Mouse (Mus musculus): ENCODE data around the gene Pm20d1. TPM values are rescaled to one million over a fixed set of nuclear protein-coding genes. Genes with fewer than 3 reads are reported as not detected.
A peak's percentile ranks its signal among the peaks of the same experiment; 100 is the strongest.

Pm20d1 gene
- polyA plus RNA-seq, 1 experiment from 2014 or later: 0.84 TPM

DNA sequence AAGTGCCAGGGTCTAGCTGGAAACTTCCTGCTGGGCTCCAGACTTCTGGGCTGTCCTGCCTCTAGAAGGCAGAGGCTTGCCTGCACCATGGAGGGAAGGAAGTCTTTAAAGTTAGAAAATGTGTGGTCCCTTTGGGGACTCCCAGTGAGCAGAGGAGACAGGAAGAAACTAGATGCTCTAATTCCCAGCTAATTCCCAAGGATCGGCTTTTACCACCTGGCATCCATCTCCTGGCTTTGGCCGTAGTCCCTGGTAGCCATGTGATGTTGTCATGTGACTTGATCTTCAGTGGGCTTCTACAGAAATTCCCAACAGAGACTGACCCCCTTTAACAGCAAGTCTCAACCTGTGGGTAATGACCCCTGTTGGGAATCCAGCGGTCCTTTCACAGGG lies 36.8 kb upstream of the Pm20d1 start:
- H3K9ac ChIP-seq: no peak overlapping the region
- ATAC-seq (ENCODE audit: low FRiP score, low read depth): no peak
- no peak overlapping the region for H3K4me2 ChIP-seq (replicated peaks)
- H3K36me3 ChIP-seq: no peaks in the 10 kb centered on the region
- H3K27ac ChIP-seq: no peak overlapping the region
- 65% methylated on average over 3 of the region's 3 CpGs for WGBS
- H3K9me3 ChIP-seq: no peaks in the 10 kb centered on the region
- H3K4me3 ChIP-seq: no peak overlapping the region
- no peaks in the 10 kb centered on the region for H3K27me3 ChIP-seq
- H3K4me1 ChIP-seq: no peaks in the 10 kb centered on the region; the same call in 1 of the 2 replicates

DNA sequence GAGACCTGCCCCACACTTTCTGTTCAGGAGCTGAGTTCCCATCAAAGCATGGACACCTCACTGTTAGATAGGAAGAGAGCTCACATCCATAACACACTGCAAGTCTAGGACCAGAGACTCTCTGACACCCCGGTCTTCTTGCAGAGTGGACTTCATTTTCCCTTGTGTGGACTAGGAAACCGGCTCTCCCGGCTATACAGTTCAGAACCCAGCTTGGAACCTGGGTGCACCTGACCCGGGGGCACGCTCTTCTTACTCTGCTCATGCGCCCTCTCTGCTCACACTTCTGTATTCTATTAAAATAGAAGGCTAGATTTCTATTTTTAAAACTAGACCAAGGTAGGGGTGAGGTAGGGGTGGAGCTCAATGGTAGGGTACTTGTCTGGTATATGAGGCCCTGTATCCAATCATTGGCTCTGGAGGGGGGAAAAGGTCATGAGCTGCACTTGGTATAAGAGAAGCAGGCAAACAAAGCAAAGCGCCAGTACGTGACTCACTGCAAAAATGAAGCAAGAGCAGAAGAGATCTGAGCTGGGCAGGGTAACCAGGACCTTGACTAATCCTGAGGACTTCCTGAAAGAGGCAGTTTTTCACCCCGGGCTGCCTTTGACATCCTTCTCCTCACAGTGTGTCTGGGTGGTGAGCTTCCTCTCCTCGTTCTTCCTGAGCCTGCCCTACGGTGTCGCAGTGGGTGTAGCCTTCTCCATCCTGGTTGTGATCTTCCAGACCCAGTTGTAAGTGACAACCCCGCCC lies 35.9 kb upstream of the Pm20d1 start:
- 79% methylated on average over 13 of the region's 13 CpGs for WGBS
- ATAC-seq (ENCODE audit: low FRiP score, low read depth): no peak
- no peaks in the 10 kb centered on the region for H3K9me3 ChIP-seq
- H3K4me1 ChIP-seq: no peaks in the 10 kb centered on the region; the same call in 1 of the 2 replicates
- no peak overlapping the region for H3K27ac ChIP-seq
- H3K27me3 ChIP-seq: no peaks in the 10 kb centered on the region
- H3K4me3 ChIP-seq: no peak overlapping the region
- H3K4me2 ChIP-seq (replicated peaks): no peak overlapping the region
- no peaks in the 10 kb centered on the region for H3K36me3 ChIP-seq
- no peak overlapping the region for H3K9ac ChIP-seq

DNA sequence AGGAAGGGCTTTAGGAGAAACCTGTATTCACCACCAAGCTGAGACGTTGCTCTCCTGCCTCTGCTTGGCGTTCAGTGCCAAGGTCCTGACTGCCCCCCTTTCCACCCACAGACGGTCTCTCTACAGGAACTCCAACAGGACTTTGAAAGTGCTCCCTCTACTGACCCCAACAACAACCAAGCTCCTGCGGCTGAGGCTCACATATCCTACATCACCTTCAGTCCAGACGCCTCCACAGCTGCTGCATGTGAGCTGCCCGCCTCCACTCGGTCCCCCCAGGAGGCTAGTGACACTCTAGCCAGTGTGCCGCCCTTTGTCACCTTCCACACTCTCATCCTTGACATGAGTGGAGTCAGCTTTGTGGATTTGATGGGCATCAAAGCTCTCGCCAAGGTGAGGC lies 33.5 kb upstream of the Pm20d1 start:
- no peaks in the 10 kb centered on the region for H3K9me3 ChIP-seq
- 52% methylated on average over 9 of the region's 9 CpGs for WGBS
- no peaks in the 10 kb centered on the region for H3K36me3 ChIP-seq
- no peak overlapping the region for H3K4me3 ChIP-seq
- H3K27ac ChIP-seq: no peak overlapping the region
- ATAC-seq (ENCODE audit: low FRiP score, low read depth): no peak
- no peak overlapping the region for H3K9ac ChIP-seq
- no peak overlapping the region for H3K4me2 ChIP-seq (replicated peaks)
- peaks cover 5% of the 10 kb centered on the region; the same call in 1 of the 2 replicates for H3K4me1 ChIP-seq
- H3K27me3 ChIP-seq: peaks cover 4% of the 10 kb centered on the region; the same call in 1 of the 2 replicates

DNA sequence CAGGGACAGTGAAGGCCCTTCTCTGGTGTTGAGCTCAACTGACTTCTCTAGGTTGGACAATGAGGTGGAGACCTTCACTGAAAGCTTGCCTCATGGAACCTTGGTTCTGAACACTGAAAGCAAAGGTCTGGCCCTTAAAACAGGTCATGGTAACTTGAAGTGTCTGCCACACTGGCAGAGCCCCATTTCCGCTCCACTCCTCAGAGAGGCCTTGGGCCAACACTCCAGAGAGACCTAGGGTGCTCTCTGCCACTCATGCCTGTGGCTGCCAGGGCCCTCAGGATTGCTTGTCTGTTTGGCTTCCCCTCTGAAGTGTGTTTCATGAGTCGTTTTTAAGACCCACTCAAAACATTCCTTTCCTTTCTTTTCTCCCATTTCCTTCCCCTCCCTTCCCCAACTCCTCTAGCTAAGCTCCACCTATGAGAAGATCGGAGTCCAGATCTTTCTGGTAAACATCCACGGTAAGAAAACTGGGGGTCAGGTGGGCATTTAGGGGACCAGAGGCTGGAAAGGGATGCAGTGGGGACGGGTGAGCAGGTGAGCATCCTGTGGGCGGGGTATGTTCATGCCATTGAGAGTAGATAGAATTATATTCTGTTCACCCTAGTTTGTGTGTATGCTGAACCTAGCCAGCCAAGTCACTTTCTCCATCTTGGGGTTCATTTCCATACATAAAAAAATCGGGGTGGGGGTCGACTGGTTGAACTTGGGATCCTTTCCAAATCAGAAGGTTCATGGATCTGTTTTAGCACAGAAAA lies 32.4 kb upstream of the Pm20d1 start:
- no peaks in the 10 kb centered on the region for H3K36me3 ChIP-seq
- H3K4me2 ChIP-seq (replicated peaks): no peak overlapping the region
- no peaks in the 10 kb centered on the region for H3K9me3 ChIP-seq
- H3K4me1 ChIP-seq: peaks cover 5% of the 10 kb centered on the region; the same call in 1 of the 2 replicates
- WGBS: 61% methylated on average over 8 of the region's 8 CpGs
- H3K4me3 ChIP-seq: no peak overlapping the region
- H3K9ac ChIP-seq: no peak overlapping the region
- ATAC-seq (ENCODE audit: low FRiP score, low read depth): no peak
- H3K27me3 ChIP-seq: peaks cover 4% of the 10 kb centered on the region; the same call in 1 of the 2 replicates
- H3K27ac ChIP-seq: no peak overlapping the region

DNA sequence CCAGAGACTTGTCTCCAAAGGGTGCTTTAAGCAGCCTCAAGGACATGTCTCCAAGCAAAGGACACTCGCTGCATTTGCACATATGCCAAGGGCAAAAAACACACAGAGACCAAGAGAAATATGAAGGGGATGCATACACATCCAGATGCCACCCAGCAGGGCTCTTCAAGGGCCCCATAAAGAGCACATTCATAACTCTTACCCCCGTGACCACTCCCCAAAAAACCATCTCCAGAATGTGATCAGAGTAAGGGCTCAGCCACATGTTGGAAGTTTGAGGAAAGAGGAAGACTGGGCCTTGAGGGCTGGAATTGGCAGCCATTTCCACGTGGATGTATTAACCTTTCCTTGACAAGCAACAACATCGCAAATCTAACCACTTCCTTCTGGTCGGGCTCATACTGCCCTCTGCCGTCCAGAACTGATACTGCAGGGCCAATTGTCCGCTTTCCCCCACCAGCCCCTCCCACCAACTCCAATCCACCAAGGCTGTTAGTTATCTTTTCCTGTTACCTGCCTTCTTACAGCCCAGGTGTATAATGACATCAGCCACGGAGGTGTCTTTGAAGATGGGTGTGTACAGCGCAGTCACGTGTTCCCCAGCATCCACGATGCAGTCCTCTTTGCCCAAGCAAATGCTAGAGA lies 31.7 kb upstream of the Pm20d1 start:
- peaks cover 5% of the 10 kb centered on the region; the same call in 1 of the 2 replicates for H3K4me1 ChIP-seq
- H3K4me2 ChIP-seq (replicated peaks): no peak overlapping the region
- no peaks in the 10 kb centered on the region for H3K36me3 ChIP-seq
- no peak overlapping the region for H3K4me3 ChIP-seq
- H3K9me3 ChIP-seq: no peaks in the 10 kb centered on the region
- WGBS: 16% methylated on average over 11 of the region's 11 CpGs
- H3K9ac ChIP-seq: no peak overlapping the region
- H3K27ac ChIP-seq: no peak overlapping the region
- peak; percentile 18; the same call in 1 of the 2 replicates for ATAC-seq (ENCODE audit: low FRiP score, low read depth)
- H3K27me3 ChIP-seq: peaks cover 4% of the 10 kb centered on the region; the same call in 1 of the 2 replicates

DNA sequence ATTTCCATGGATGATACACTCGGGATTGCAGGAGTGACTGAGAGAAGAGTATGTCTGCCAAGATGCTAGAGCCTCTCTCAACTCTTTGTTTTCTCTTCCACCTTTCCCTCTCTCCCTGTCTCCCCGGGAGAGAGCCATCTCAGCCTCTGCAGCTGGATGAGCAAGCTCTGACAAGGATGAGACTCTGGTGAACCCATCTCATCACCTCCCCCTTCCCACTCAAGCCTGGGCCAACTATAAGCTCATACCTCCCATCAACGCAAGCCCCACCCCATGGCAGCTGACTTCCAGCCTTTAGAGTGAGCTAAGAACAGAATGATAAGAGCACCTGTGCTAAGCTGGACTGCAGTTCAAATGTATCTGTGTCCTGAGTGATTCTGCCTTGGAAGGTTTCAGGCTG lies 27.9 kb upstream of the Pm20d1 start:
- H3K27ac ChIP-seq: no peak overlapping the region
- peaks cover 10% of the 10 kb centered on the region; the same call in 1 of the 2 replicates for H3K4me1 ChIP-seq
- ATAC-seq (ENCODE audit: low FRiP score, low read depth): no peak
- no peak overlapping the region for H3K4me2 ChIP-seq (replicated peaks)
- 71% methylated on average over 3 of the region's 3 CpGs for WGBS
- no peaks in the 10 kb centered on the region for H3K9me3 ChIP-seq
- no peaks in the 10 kb centered on the region for H3K36me3 ChIP-seq
- H3K9ac ChIP-seq: no peak overlapping the region
- H3K4me3 ChIP-seq: no peak overlapping the region
- peaks cover 4% of the 10 kb centered on the region; the same call in 1 of the 2 replicates for H3K27me3 ChIP-seq

DNA sequence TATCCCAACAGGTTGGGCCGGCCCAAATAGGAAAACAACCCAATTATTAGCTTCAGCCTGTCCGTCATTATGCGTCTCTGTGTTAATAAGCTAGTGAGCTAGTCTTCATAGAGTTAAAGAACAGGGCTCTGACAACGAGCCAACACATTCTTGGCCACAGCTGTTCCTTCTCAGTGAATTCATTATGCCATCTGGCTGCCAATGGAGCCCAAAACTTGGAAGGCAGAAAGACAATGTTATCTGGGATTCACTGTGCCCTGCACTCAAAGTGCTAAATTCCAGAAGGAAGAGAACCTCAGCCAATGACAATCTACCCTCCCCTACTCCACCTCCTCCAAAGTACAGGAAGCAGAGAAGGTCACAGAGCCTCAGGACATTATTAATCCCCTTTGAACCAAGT lies 26.5 kb upstream of the Pm20d1 start:
- Histone ChIP-seq H3K9me3 (no peaks in the 10 kb centered on the region), H3K4me2 (replicated peaks) (no peak overlapping the region), H3K4me1 (peaks cover 10% of the 10 kb centered on the region; the same call in 1 of the 2 replicates), H3K27me3 (peaks cover 4% of the 10 kb centered on the region; the same call in 1 of the 2 replicates), H3K36me3 (no peaks in the 10 kb centered on the region), H3K9ac (no peak overlapping the region), H3K27ac (no peak overlapping the region), H3K4me3 (no peak overlapping the region)
- no peak for ATAC-seq (ENCODE audit: low FRiP score, low read depth)
- 47% methylated on average over 4 of the region's 4 CpGs for WGBS

DNA sequence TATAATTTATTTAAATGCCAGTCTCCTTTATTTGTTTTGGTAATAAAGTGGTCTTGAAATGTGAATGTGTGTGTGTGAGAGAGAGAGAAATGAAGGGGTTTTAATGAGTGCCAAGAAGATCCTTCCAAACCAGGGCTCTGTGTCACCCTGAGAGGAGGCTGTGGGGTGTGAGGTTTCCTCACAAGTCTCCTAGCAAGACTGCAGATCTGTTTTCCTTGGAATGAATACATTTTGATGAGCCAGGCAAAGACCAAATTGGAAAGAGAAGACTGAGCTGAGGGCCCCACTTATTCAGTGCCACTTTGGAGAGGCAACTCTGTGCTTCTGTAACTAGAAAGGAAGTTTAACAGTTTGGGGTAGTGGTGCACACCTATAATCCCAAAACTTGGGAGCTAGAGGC lies 25.7 kb upstream of the Pm20d1 start:
- Histone ChIP-seq H3K27ac (no peak overlapping the region), H3K36me3 (no peaks in the 10 kb centered on the region), H3K9me3 (no peaks in the 10 kb centered on the region), H3K4me3 (no peak overlapping the region), H3K4me2 (replicated peaks) (no peak overlapping the region), H3K4me1 (peaks cover 10% of the 10 kb centered on the region; the same call in 1 of the 2 replicates), H3K9ac (no peak overlapping the region), H3K27me3 (peaks cover 4% of the 10 kb centered on the region; the same call in 1 of the 2 replicates)
- ATAC-seq (ENCODE audit: low FRiP score, low read depth): no peak

DNA sequence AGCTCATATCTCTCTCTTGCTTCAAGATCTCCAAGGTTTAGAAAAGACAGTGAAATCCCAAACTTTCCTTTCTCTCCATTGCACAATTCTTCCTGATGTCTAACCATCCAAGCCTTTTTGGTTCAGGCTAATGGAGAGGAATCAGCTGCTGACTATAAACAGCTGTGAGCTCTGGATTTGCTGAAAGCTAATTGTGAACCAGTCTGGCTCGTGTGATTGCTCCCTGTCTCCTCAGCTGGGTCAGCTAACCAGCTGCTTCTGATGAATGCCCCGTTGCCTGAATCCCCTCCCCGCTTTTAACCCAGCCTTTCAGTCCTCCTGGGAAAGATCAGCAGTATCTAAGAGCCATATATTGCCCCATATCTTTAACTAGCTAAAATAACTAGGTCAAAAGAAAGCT lies 2.6 kb upstream of the Pm20d1 start:
- ATAC-seq (ENCODE audit: low FRiP score, low read depth): no peak
- H3K27ac ChIP-seq: no peak overlapping the region
- H3K9me3 ChIP-seq: no peaks in the 10 kb centered on the region
- H3K36me3 ChIP-seq: no peaks in the 10 kb centered on the region
- no peak overlapping the region for H3K4me3 ChIP-seq
- no peaks in the 10 kb centered on the region for H3K27me3 ChIP-seq
- no peak overlapping the region for H3K4me2 ChIP-seq (replicated peaks)
- H3K4me1 ChIP-seq: peaks cover 14% of the 10 kb centered on the region
- 10% methylated on average over 3 of the region's 3 CpGs for WGBS
- H3K9ac ChIP-seq: no peak overlapping the region

DNA sequence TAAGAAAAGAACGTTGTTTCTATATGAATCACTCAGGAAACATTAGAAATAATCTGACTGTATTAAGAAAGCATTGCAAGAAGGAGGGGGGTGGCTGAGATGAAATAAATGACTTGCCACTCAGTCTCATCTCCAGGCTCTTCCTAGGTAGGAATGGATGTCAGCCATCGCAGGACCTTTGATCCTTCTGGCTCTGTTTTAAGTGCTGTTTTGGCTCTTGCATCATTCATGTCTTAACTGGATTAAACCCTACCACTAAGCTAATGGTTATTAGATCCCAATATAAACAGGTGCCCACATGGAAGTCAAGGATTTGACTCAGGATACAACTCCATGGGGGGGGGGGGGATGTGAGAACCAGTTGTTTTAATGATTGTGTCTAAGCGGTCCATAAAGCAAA lies 2.0 kb upstream of the Pm20d1 start:
- Histone ChIP-seq H3K27me3 (no peaks in the 10 kb centered on the region), H3K4me1 (peaks cover 14% of the 10 kb centered on the region), H3K27ac (no peak overlapping the region), H3K9me3 (no peaks in the 10 kb centered on the region), H3K4me2 (replicated peaks) (no peak overlapping the region), H3K36me3 (no peaks in the 10 kb centered on the region), H3K9ac (no peak overlapping the region), H3K4me3 (no peak overlapping the region)
- no peak for ATAC-seq (ENCODE audit: low FRiP score, low read depth)
- WGBS: 68% methylated on average over 3 of the region's 3 CpGs

DNA sequence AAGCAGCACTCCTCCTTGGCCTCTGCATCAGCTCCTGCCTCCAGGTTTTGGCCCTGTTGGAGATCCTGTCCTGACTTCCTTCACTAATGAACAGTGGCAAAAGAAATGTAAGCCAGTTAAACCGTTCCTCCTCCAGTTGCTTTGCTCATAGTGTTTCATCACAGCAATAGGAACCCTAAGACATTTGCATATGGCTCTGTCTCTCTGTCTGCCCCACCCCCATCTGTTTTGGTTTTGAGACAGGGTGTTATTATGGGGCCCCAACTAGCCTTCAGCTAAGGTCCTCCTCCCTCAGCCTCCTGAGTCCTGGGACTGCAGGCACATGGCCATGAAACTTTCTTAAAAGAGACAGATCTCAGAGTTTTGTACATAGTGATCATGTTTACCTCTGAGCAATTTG lies 2.8 kb downstream of the Pm20d1 start:
- ATAC-seq (ENCODE audit: low FRiP score, low read depth): no peak
- no peaks in the 10 kb centered on the region for H3K9me3 ChIP-seq
- no peak overlapping the region for H3K4me3 ChIP-seq
- H3K27ac ChIP-seq: no peak overlapping the region
- H3K27me3 ChIP-seq: no peaks in the 10 kb centered on the region
- no peak overlapping the region for H3K9ac ChIP-seq
- H3K4me1 ChIP-seq: peaks cover 10% of the 10 kb centered on the region
- WGBS: 40% methylated on average over 1 of the region's 1 CpGs
- H3K4me2 ChIP-seq (replicated peaks): no peak overlapping the region
- H3K36me3 ChIP-seq: no peaks in the 10 kb centered on the region

DNA sequence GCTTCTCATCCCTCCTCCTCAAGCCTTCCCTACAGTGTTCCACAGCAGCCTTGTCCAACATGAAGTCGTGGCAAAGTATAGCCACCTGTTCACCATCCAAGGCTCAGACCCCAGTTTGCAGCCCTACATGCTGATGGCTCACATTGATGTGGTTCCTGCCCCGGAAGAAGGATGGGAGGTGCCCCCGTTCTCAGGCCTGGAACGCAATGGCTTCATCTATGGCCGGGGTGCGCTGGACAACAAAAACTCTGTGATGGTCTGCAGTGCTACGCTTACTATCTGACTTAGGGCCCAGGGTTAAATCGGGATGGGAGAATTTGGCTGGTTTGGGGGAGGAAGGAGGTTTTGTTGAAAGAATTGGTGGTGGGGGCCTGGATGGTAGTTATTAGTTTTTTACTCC lies 3.9 kb downstream of the Pm20d1 start:
- H3K9me3 ChIP-seq: no peaks in the 10 kb centered on the region
- H3K27ac ChIP-seq: no peak overlapping the region
- no peak overlapping the region for H3K4me3 ChIP-seq
- no peak for ATAC-seq (ENCODE audit: low FRiP score, low read depth)
- no peak overlapping the region for H3K9ac ChIP-seq
- H3K4me2 ChIP-seq (replicated peaks): no peak overlapping the region
- H3K27me3 ChIP-seq: no peaks in the 10 kb centered on the region
- peaks cover 10% of the 10 kb centered on the region for H3K4me1 ChIP-seq
- 97% methylated on average over 8 of the region's 8 CpGs for WGBS
- no peaks in the 10 kb centered on the region for H3K36me3 ChIP-seq

All from limb, embryonic 13.5 days (tissue).